Comparison of ENCODE assay signal across 42 mouse cellular contexts in genomic region chr2:144324218-144324617, GRCm38 (mm10). TPM values are rescaled to one million over a fixed set of nuclear protein-coding genes. Genes with fewer than 3 reads are reported as not detected.
"Had no signal": no experiment of that assay in that cellular context is flagged by ENCODE, and none has a peak within 500 bp of the region (broad histone marks: within the 10 kb centered on the region; RNA-seq: fewer than 3 reads in every experiment).

No protein-coding gene starts in this region.

- H3K27ac ChIP-seq: limb, embryonic 10.5 days; limb, embryonic 12.5 days; limb, embryonic 13.5 days; limb, embryonic 15.5 days; liver, embryonic 12.5 days; liver, embryonic 13.5 days; liver, embryonic 14.5 days; liver, embryonic 15.5 days; lung, embryonic 15.5 days; macrophage; midbrain, embryonic 10.5 days; midbrain, embryonic 12.5 days; midbrain, embryonic 13.5 days; midbrain, embryonic 15.5 days; neural tube, embryonic 12.5 days; neural tube, embryonic 13.5 days had no signal

- H3K9ac ChIP-seq: limb, embryonic 12.5 days; limb, embryonic 13.5 days; limb, embryonic 15.5 days; liver, embryonic 12.5 days; liver, embryonic 13.5 days; liver, embryonic 14.5 days; liver, embryonic 15.5 days; liver, postnatal 0 days; lung, embryonic 14.5 days; lung, embryonic 15.5 days; midbrain, embryonic 12.5 days; midbrain, embryonic 13.5 days; midbrain, embryonic 15.5 days; neural tube, embryonic 12.5 days; neural tube, embryonic 13.5 days had no signal

- H3K36me3 ChIP-seq: limb, embryonic 10.5 days; limb, embryonic 12.5 days; limb, embryonic 13.5 days; limb, embryonic 15.5 days; liver, embryonic 12.5 days; liver, embryonic 13.5 days; liver, embryonic 15.5 days; lung, embryonic 15.5 days; midbrain, embryonic 10.5 days; midbrain, embryonic 12.5 days; midbrain, embryonic 13.5 days; midbrain, embryonic 15.5 days; neural tube, embryonic 12.5 days; neural tube, embryonic 13.5 days had no signal

- H3K4me3 ChIP-seq: limb, embryonic 10.5 days; limb, embryonic 12.5 days; limb, embryonic 13.5 days; limb, embryonic 15.5 days; liver, embryonic 12.5 days; liver, embryonic 13.5 days; liver, embryonic 15.5 days; lung, embryonic 15.5 days; megakaryocyte, embryonic 14.5 days; midbrain, embryonic 10.5 days; midbrain, embryonic 12.5 days; midbrain, embryonic 13.5 days; midbrain, embryonic 15.5 days; myocyte; neural tube, embryonic 12.5 days; neural tube, embryonic 13.5 days had no signal

- H3K4me1 ChIP-seq: limb, embryonic 10.5 days; limb, embryonic 13.5 days; limb, embryonic 15.5 days; liver, embryonic 12.5 days; liver, embryonic 13.5 days; liver, embryonic 15.5 days; lung, embryonic 15.5 days; midbrain, embryonic 12.5 days; midbrain, embryonic 13.5 days; midbrain, embryonic 15.5 days; neural tube, embryonic 13.5 days had no signal

- DNase-seq: left cerebral cortex, postnatal 4 days; liver; liver, embryonic 13.5 days; liver, postnatal 0 days; lung, adult 18-20 months; lung, adult 2 months; lung, embryonic 14.5 days; lung, postnatal 10 days; lung, postnatal 14 days; lung, postnatal 36 days; lung, postnatal 4 days; midbrain, embryonic 14.5 days had no signal

- H3K4me2 ChIP-seq: limb, embryonic 12.5 days; limb, embryonic 13.5 days; limb, embryonic 15.5 days; liver, embryonic 11.5 days; liver, embryonic 12.5 days; liver, embryonic 13.5 days; liver, embryonic 15.5 days; lung, embryonic 14.5 days; lung, embryonic 15.5 days; midbrain, embryonic 11.5 days; midbrain, embryonic 12.5 days; midbrain, embryonic 13.5 days; midbrain, embryonic 15.5 days; neural tube, embryonic 12.5 days; neural tube, embryonic 13.5 days had no signal

- ATAC-seq: liver, embryonic 12.5 days; liver, postnatal 0 days; lung, postnatal 0 days; midbrain, embryonic 13.5 days; midbrain, embryonic 15.5 days; midbrain, embryonic 16.5 days had no signal

- H3K9me3 ChIP-seq: limb, embryonic 10.5 days; limb, embryonic 12.5 days; limb, embryonic 13.5 days; limb, embryonic 15.5 days; liver, embryonic 12.5 days; liver, embryonic 13.5 days; liver, embryonic 15.5 days; lung, embryonic 15.5 days; megakaryocyte, embryonic 14.5 days; midbrain, embryonic 10.5 days; midbrain, embryonic 12.5 days; midbrain, embryonic 13.5 days; midbrain, embryonic 15.5 days; neural tube, embryonic 12.5 days; neural tube, embryonic 13.5 days had no signal

RNA-seq across cellular contexts. Expression of gene Ovol2, which starts 7.7 kb away (rescaled TPM):
- total RNA-seq: megakaryocyte progenitor cell, adult 5-6 weeks; megakaryocyte, adult 5-6 weeks; megakaryocyte-erythroid progenitor cell, adult 5-6 weeks; midbrain, postnatal 0 days; monocyte, adult 5-6 weeks had no signal
- polyA plus RNA-seq: liver, adult 2 months; liver, embryonic 12.5 days; liver, embryonic 13.5 days; liver, embryonic 15.5 days; liver, embryonic 16.5 days; macrophage; midbrain, embryonic 10.5 days; midbrain, embryonic 12.5 days; midbrain, embryonic 13.5 days; midbrain, embryonic 14.5 days; midbrain, embryonic 15.5 days; midbrain, embryonic 16.5 days; midbrain, postnatal 0 days; myocyte; neural tube, embryonic 11.5 days had no signal

RNA-seq across cellular contexts. Expression of gene Pet117, which starts 44.6 kb away (rescaled TPM):
- total RNA-seq: liver, adult 2 months; megakaryocyte progenitor cell, adult 5-6 weeks; megakaryocyte, adult 5-6 weeks; megakaryocyte-erythroid progenitor cell, adult 5-6 weeks; midbrain, postnatal 0 days; monocyte, adult 5-6 weeks had no signal
- polyA plus RNA-seq: limb, embryonic 13.5 days; limb, embryonic 14.5 days; liver, adult 2 months; liver, embryonic 12.5 days; lung, adult 2 months; midbrain, embryonic 10.5 days; midbrain, embryonic 11.5 days; midbrain, embryonic 12.5 days; neural tube, embryonic 11.5 days; neural tube, embryonic 12.5 days had no signal
